Mouse (Mus musculus): ENCODE data around the gene Ppat.
A peak's percentile ranks its signal among the peaks of the same experiment; 100 is the strongest.
"Not testable (repeated sequence)": the region's sequence is repeated elsewhere in the genome, so short reads cannot be mapped to it uniquely, and the experiment has no call there.

Gene Ppat

DNA sequence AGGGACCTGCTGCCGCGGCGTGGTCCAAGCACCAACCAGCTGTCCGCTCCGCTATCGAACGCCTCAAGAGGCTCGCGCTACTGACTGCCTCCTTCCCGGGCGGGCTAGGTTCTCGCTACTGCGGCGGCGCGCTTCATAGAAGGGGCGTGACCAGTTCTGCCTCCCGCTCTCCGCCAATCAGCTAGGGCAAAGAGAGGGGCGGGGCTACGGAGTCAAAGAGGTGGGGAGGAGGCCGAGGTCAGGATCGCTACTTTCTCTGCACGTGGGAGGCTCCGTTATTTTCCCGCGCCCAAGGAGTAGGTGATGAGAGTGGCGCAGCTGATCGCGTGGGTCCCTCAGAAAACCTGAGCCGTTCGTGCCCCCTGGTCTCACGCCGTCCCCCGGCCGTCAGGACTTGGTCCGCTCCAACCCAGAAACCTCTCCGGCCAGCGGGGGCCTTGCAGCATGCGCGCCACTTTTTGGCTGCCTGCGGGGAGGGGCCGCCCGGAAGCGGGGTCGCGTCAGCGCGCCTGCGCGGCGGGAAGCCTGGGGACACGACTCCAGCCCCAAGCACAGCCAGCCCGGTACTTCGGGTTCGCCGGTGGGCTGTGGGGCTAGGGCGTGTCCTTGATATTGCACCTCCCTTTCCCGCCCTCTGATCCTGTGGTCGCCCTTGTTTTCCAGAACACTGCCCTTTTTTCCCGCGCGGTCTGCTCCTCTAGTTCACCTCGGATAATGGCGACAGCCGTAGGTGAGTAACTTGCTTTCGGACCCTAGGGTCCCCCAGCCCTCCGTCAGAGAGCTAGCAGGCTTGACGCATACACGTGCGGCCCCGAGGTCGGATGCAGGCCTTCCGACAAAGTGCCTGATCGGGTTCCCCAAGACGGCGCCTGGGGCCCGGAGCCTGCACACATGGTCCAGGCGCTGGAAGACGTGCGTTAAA, at the start of gene Ppat, which contains the start of gene Paics:
Gene Ppat, minus strand, starts transcription at position 473 of the 922 bp plus-strand sequence.
Gene Paics, plus strand, starts transcription at position 202 of the 922 bp plus-strand sequence.
- DNase-seq (ENCODE audit: extremely low spot score, low spot score), result peak; percentile 98

DNA sequence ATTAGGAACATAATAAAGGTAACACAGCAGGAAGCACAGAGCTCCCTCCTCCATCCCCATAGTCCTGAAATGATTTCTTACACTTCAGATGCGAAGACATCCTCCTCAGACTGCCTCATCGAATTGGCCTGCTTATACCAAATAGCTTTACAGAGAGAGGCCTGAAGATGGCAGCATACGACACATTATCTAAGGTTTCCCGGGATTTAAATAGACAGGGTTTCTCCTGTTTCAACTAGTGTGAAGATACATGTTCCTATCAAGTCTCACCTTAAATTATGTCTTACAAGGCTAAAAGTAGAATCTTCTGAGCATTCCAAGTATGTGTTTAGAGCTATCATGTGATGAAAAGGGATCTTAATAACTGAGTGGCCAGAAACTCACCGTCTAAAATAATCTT, 47.0 kb upstream of the Ppat start:
- DNase-seq (ENCODE audit: extremely low spot score, low spot score), result no peak

DNA sequence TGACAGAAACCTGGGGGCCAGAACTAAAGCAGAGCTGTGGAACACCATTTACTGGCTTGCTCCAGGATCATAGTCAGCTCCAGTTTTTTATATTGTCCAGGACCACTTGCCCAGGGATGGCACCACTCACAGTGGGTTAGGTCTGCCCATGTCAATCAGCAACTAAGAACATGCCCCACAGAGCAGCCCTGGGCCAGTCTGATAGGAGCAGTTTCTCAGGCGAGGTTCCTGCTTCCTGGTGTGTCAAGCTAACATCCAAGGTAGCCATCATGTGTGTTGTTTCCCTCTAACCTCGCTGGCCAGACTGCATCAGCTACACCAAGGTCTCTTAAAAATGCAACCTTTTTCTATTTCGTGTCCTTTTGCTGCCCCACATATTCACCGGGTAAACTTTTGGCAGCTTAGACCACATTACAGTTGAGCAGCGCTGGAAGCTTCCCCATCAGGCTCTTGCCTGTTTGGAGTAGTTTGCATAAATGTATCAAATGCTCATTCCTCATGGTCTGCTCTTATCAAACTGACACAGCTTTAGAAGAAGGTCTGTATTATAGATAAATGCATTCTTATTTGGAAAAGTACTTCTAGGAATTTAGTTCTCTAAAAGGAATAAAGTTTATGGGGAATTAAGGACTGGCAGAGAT, 41.9 kb upstream of the Ppat start:
- DNase-seq (ENCODE audit: extremely low spot score, low spot score), result no peak

GRCm38 (mm10) chr5:76990789-76991188, 39.4 kb upstream of the Ppat start:
- no peak for DNase-seq (ENCODE audit: extremely low spot score, low spot score)

- no peak for DNase-seq (ENCODE audit: extremely low spot score, low spot score)
Observed at GRCm38 (mm10) chr5:76984015-76984414, 32.6 kb upstream of the Ppat start.

DNA sequence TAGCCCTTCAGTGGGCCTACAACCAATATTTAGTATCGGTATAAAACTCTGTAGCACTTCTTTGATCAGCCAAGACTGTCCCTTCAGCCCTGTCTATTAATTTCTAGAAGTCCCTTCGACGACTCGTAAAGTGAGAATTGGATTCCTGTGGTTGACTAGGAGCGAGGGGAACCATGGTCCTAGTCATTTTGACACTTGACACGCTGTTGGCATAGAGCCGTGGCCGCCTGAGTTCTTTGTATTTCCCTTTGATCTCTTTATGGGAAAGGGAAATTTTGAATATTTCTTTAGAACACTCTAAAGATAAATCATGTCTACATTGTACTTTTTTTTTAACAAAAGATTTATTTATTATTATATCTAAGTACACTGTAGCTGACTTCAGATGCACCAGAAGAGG, 24.4 kb upstream of the Ppat start:
- no peak for DNase-seq (ENCODE audit: extremely low spot score, low spot score)

GRCm38 (mm10) chr5:76974554-76975285, 23.3 kb upstream of the Ppat start, which contains the start of gene Srp72:
Gene Srp72, plus strand, starts transcription at chr5:76974683.
- peak; percentile 91 for DNase-seq (ENCODE audit: extremely low spot score, low spot score)

DNA sequence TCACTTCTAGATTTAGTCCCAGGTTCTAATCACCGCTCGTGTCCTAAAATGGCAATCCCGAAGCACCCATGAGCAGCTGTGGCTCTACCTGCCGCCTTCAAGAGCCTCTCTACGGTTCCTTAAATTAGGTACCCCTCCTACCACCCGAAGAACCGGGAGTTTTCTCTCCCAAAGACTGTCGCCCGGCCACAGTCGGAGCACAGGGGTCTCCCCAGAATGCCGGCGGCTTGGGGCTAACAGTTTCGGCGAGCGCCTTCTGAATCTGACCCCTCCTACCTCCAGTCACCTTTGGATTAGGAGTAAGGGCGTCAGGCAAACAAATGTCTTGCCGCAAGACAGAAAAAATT, 22.8 kb upstream of the Ppat start:
- no peak for DNase-seq (ENCODE audit: extremely low spot score, low spot score)

DNA sequence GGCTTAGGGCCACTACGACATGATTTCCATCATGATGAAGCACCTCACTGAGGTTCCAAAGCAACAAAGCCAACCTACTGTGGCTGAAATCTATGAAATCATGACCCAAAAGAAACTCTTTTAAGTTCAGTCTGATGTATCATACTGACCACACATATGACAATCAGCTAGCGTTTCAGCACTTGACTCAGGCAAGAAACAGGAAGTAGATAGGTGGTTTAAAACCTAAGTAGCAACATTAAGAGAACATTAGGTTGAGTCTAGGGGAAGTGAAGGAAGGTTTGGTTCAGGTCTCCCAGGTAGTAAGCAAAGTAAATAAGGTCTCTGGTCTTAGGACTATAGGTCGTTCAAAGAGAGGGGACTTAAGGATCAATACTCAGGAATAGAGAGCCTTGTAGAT, 22.1 kb upstream of the Ppat start:
- DNase-seq (ENCODE audit: extremely low spot score, low spot score), result no peak

DNA sequence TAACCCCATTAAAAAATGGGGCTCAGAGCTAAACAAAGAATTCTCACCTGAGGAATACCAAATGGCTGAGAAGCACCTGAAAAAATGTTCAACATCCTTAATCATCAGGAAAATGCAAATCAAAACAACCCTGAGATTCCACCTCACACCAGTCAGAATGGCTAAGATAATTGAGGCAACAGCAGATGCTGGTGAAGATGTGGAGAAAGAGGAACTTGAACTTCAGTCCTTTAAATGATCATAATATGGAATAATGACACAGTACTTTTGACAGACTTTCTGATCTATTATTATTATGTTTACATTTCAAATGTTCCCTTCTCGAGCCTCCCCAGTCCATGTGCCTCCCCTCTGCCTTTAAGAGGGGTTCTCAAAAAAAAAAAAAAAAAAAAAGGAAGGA, 19.7 kb upstream of the Ppat start:
- not testable (repeated sequence) for DNase-seq (ENCODE audit: extremely low spot score, low spot score)

GRCm38 (mm10) chr5:76969250-76969649, 17.9 kb upstream of the Ppat start:
- DNase-seq (ENCODE audit: extremely low spot score, low spot score), result no peak

GRCm38 (mm10) chr5:76964651-76965050, 13.3 kb upstream of the Ppat start:
- no peak for DNase-seq (ENCODE audit: extremely low spot score, low spot score)

GRCm38 (mm10) chr5:76962545-76962944, 11.2 kb upstream of the Ppat start:
- DNase-seq (ENCODE audit: extremely low spot score, low spot score), result no peak

DNA sequence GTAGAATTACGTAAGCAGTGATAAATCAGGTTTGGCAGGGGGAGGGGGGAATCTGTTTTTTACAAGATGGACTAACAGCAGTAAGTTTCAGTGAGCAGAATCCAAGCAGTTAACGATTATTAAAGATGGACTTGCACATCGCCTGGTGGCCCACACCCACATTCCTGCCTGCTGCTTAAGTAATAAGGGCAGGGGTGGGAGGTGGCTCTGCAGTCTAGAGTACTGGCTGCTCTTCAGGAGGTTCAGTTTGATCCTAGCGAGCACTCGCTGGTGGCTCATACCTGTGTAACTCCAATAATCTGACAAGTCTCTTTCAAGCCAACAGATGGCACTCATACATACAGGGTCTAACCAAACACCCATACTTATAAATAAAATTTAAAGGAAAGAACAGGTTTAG, 8.2 kb upstream of the Ppat start:
- no peak for DNase-seq (ENCODE audit: extremely low spot score, low spot score)

GRCm38 (mm10) chr5:76957954-76958353, 6.6 kb upstream of the Ppat start:
- DNase-seq (ENCODE audit: extremely low spot score, low spot score), result no peak

DNA sequence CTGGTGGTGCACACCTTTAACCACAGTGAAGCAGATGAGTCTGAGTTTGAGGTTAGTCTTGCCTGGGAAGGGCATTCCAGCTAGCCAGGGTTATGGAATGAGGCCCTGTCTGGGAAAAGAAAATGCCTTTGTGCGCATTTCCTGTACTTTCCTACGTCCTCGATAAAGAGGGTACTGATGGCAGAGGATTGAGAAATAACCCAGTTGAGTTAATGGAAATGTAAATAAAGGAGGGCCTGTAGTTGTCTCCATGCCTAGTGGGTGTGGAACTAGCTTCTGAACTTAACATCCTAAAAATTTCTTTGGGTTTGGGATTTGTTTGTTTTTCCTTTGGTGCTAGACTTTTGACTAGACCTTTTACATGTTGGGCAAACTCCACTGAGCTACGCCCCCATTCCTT, 4.1 kb upstream of the Ppat start:
- no peak for DNase-seq (ENCODE audit: extremely low spot score, low spot score)

GRCm38 (mm10) chr5:76954271-76954900, 3.0 kb upstream of the Ppat start:
- DNase-seq (ENCODE audit: extremely low spot score, low spot score), result no peak

DNA sequence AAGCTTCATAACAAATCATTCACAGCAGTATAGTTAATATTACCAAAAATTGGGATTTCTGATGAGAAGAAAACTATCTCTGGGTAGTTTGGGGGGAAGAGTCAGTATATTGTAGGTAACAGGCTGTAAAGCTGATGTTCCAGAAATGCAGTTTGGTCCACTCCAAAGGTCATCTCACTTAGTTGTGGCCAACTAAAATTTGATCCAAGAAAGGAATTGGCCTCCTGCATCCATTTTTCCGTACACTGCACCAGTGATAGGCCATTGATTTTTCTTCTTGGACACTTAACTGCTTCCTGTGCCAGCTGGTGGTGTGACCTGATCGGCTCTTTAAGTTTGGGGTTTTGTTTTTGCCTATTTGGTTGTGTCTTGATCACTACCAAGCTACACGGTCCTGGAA, 2.4 kb upstream of the Ppat start:
- no peak for DNase-seq (ENCODE audit: extremely low spot score, low spot score)

GRCm38 (mm10) chr5:76952112-76953040, 998 bp upstream of the Ppat start:
- no peak for DNase-seq (ENCODE audit: extremely low spot score, low spot score)

DNA sequence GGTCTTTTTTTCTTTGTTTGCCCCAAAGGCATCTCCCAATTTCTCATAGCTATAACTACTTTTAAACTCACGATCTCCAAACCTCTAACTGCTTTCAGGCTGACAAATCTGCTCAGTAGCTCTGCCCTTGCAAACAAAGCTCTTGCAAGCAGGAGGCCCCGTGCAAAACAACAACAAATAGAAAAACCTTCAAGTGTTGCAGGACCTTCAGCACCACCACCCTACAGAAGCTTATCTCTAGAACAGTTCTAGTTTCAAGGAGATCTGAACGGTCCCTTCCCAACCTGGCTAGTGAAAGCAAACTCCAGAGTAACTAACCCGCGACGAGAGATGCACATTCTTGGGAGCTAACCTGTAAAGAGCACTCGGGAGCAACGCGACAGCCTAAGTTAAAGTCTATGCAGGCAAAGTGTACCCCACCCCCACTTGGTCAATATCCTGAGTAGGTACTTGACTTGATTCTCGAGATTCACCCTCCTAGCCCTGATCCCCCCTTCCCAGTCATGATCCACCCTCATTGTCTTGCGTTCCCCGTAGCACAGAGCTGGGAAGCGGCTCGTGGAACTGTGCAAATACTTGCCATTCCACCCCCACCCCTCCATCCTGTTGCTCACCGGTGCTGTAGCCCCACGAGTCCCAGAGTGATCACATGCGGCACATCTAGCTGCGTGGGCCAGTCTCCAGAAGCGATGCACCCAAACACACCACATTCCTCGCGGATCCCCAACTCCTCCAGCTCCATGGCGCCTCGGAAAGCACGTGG, 854 bp downstream of the Ppat start:
- no peak for DNase-seq (ENCODE audit: extremely low spot score, low spot score)
